Mouse (Mus musculus) adrenal gland, postnatal 4 days (tissue): ENCODE results near the gene A630076J17Rik. TPM values are rescaled to one million over a fixed set of nuclear protein-coding genes. Genes with fewer than 3 reads are reported as not detected.

Source experiments
- DNase-seq, 2 experiments: peaks; one replicate each; pipeline ENCODE4 v3.0.0; 2021 to 2022; ENCODE audit warnings: low spot score in 2 of 2, mixed read lengths in 2 of 2
- long read RNA-seq, 2 experiments: library from polyadenylated mRNA; stranded (forward); transcript quantifications; one replicate each; pipeline ENCODE4 v2.0.0; 2021
- total RNA-seq, 2 experiments: library from RNA; stranded (reverse); gene quantifications; 2 replicates each; pipeline ENCODE4 v1.2.3; 2021

Gene A630076J17Rik
- total RNA-seq, result not detected
- long read RNA-seq, experiment 1, result 0 reads
- long read RNA-seq, experiment 2, result 0 reads

GRCm38 (mm10) chr3:107230527-107230926, at the start of gene A630076J17Rik:
A630076J17Rik (plus strand) TSS chr3:107230614.
- no peak for DNase-seq

- DNase-seq, result no peak
Measured at GRCm38 (mm10) chr3:107180860-107181259, 49.6 kb upstream of the A630076J17Rik start.

- DNase-seq, result no peak
Measured at GRCm38 (mm10) chr3:107182756-107183155, 47.7 kb upstream of the A630076J17Rik start, which contains the start of gene Kcna10. Kcna10 (plus strand) TSS chr3:107183056.

- DNase-seq, result no peak
Measured at GRCm38 (mm10) chr3:107183178-107183577, 47.2 kb upstream of the A630076J17Rik start.

GRCm38 (mm10) chr3:107185597-107185996, 44.8 kb upstream of the A630076J17Rik start:
- DNase-seq, result no peak

DNA sequence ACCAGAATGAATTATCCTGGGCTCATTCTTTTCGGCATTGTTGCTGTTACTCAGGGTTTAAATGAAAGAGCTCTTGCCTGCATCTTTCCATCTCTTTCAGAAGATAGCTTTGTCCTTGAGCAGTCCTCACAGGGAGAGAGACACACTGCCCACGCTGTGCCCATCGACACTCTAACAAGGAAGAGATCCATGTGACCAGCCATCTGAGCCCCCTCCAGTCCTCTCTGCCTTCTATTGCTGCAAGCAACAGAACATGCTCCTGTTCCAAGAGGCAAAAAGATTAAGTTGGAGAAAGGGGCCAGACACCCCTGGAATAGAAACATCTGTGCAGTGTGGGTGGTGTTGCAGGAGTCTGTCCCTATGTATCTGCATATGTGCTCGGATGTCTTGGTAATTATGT, 43.4 kb upstream of the A630076J17Rik start:
- DNase-seq, result no peak

DNA sequence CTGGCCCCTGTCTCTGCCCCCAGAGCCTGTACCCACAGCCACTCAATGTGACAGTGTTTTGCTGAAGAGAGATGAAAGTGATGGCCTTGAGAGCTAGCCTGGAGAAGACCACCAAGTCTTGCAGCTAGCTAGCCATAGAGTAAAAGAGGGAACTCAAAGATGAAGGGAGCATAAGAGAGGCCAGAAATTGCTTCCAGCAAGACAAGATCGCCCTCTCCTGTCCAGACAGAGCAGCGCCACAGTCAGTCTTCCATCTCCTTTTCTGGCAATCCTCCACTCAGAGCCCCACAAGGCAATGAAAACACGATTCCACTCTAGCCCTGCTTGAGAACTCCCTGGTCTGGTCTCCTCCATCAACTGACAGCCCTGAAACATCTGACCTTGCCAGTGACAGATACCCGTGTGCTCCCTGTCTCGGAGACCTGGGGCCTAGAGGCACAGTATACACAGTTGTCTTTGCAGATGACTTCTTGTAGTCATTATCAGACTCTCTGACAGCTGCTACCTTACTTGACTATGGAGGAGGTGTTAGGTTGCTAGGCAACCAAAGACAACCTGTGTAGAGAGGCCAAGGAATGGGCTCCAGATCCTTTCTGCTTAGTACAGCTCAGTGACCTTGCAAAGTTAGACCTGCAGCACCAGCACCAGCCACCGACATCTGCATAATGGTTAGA, 42.1 kb upstream of the A630076J17Rik start:
- DNase-seq, result no peak

DNA sequence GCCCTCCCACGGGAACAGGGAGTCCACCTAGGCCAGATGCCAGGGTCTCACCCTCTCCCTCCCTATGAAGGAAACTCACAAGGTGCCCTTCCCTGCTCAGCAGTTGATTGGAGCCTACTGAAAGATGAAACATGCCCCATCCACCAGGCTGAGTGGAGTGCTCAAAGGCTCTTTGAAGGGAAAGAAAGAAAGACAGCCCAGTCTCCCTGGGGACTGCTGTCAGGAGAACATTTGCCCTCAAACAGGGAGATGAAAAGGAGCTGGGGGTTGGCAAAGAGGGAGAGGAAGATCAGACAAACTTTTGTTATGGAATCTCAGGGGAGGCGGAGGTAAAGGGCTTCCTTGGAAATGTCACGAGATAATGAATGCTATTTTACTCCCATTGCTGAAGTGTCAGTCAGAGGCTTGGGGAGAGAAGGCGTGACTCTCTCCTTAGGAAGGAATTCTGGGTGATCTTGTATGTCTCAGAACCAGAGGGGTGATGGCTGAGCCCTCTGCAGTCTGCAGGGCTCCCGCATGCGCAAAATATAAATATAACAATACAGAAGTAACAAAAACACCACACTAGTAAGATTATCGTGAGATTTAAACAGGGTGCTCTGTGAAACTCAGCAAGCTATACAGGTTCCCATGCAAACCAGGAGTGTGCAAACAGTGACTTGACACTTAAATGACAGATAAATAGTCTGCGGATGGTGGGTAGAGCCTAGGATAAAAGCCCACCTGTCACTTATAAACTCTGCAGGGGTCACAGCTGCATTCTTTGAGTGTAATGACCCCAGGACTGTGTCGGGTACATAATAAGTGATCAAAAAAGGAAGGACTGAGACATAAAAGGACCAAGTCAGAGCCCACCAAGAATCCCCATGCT, 28.9 kb upstream of the A630076J17Rik start:
- no peak for DNase-seq

DNA sequence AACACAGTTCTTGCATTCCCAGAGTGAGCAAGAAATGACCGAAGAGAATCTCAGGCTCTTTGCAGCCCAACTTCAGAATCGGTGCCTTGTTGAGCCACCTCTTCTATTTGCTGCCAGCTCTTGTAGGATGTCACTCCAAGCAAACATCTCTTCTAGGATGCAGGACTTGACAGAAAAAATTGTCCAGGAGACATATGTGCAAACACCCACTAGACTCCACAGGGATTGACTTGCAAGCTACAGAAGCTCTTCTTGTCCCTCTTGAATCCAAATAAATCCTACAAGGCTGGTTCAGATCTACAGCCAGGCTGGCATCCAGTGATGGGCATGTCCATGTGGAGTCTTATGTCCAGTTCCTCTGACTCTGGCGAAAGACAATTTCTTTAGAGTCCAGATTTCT, 26.0 kb upstream of the A630076J17Rik start:
- no peak for DNase-seq

DNA sequence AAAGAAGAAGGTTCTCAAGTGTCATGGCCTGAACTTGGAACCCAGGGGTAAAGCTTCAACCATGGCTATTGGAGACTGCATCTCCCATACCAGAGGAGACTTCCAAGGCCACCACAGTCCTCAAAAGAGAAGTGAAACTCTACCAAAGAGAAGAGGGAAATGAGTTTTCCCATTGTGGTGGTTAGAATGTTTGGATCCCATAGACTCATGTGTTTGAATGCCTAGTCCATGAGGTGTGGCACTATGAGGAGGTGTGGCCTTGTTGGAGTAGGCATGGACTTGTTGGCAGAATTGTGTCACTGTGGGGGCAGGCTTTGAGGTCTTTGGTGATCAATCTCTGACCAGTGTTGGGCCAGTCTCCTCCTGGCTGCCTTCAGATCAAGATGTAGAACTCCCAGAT, 25.2 kb upstream of the A630076J17Rik start:
- DNase-seq, result no peak

DNA sequence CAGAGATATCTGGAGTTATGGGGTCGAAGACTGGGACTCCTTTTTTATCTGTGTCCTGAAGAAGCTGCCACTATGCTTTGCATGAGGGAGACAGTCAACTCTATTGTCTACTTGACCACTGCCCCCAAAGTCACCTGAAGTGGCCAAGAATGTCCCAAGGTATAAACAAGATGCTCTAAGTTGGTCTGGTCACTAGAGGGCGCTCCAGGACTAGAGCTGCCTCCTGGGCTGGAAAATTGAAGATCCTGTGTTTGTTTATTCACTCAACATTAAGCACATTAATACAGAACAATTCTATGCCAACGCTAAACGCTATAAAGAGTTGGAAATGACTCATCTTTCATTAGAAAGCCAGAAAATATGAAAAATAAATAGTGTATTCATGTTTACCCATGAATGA, 24.4 kb upstream of the A630076J17Rik start:
- DNase-seq, result peak; percentile 10 to 47

- DNase-seq, result no peak
Measured at GRCm38 (mm10) chr3:107206490-107207150, 23.8 kb upstream of the A630076J17Rik start.

DNA sequence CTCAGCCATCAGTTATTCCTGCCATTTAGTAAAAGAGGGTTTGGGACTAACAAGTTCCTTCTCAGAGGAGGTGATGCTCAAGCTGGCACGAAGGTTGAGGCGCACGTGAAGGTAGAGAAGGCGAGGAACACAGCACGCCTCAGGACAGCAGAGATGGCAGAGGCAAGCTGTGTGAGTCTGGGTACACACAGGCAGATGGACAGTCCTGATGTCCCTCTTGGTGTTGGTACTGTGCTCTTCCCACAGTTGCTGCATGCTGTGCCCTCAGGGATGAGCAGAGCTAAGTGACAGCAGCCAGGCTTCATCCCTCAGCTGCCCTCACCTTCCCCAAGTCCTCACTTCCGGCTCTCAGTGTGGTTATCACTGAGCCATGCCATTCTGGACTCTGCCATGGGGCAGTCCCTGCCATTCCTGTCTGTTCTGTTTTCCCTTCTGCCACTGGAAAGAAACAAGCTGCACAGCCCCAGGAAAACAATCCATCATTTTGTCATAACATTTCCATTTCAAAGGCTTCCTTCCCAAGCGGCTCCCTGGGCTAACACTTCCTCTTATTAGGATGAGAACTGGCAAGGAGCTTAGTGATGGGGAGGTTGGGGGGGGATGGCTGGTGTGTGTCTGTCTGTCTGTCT, 22.7 kb upstream of the A630076J17Rik start:
- DNase-seq, result no peak

GRCm38 (mm10) chr3:107214606-107215005, 15.8 kb upstream of the A630076J17Rik start:
- DNase-seq, result no peak

GRCm38 (mm10) chr3:107216400-107217100, 13.9 kb upstream of the A630076J17Rik start:
- DNase-seq, result no peak

GRCm38 (mm10) chr3:107217101-107217480, 13.3 kb upstream of the A630076J17Rik start:
- no peak for DNase-seq

- no peak for DNase-seq
Measured at GRCm38 (mm10) chr3:107218572-107218971, 11.8 kb upstream of the A630076J17Rik start.

DNA sequence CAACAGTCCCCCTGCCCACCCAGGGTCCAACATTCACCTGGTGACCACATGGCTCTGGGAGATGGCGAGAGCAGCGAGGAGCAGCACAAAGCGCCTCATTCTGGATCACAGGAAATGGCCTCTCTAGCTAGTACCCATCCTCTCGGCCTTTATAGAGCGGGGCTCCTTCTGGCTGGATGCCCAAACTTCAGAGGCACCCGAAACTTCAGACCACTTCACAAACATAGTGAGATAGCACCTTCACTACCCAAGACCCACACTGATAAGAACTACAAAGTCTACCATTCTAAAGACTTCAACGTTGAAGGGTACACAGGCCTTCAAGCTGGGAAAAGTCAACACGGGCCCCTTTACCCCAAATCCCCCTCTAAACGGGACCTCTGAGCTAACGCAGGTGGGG, 8.8 kb upstream of the A630076J17Rik start, which contains the start of gene Cym:
Gene Cym, minus strand, starts transcription at position 125 of the 400 bp plus-strand sequence.
- DNase-seq, result no peak

DNA sequence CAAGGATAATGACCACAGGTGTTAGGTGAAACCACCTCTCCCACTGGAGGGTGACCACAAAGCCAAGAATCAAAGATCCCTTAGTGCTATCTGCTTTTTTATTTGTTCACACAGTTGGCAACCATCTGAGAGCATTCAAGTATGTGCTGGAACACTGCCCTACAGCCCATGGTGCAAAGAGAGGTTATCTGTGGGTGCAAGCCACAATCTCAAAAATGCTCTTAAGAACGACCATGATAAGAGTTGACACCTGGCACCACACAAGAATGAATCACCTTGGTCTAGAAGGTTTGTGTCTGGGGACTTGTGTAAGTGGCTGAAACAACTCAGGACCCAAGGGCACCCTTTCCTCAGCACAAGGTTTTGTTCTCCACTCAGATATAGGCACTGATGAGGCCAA, 7.2 kb upstream of the A630076J17Rik start:
- no peak for DNase-seq

DNA sequence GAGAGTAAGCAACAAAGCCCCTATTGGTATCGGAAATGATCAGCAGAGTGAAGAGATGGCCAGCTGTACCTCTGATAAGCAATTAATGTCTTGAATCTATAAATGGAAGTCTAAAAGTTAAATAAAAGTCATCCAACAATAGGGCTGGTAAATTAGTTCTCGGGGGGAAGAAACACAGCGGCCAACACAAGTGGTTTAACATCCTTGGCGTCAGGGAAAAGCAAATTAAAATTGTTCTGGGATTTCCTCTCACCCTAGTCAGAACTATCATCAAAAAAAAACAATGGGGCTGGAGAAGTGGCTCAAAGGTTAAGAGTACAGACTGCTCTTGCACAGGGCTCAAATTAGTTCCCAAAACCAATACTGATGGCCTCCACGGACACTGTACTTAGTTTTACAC, 4.6 kb upstream of the A630076J17Rik start:
- no peak for DNase-seq

DNA sequence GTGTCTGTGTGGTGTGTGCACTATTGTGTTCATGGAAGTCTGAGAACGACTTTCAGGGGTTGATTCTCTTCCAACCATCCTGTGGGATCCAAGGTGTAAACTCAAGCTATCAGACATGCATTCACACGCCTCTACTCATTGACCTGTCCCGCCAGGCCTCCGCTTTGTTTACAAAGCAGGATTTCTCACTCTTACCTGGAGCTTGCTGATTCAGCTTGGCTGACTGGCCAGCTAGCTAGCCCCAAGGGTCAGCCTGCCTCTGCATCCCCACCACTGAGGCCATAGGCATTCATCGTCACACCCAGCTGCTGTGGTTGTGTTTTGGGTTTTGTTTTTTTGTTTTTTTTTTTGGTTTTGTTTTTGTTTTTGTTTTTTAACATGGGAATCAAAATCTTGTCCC, 1.2 kb upstream of the A630076J17Rik start:
- no peak for DNase-seq
